Mouse (Mus musculus) heart, adult 9 months (tissue): ENCODE data around the gene Chrna3.

Experiments
- DNase-seq, 2 experiments: peaks; one replicate each; pipeline ENCODE4 v3.0.0; 2022; ENCODE audit warnings: low spot score in 2 of 2

Gene Chrna3

DNA sequence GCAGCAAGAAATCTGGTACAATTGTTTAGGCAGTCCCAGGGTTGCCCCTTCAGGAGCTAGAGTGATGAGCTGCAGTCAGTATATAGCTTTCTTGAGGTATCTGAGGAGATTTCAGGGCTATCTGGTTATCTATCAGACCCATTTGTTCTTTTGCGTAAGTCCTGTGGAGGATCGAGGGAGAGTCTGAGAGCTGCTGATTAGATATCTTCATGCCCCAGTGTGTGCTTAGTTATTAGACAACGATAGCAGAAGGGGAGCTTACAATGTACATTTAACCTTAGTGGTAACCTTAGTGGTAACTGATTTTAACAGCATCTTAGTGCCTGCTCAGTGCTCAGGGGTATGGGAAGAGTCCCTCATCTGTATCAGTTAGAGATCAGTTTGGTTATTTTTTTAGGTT is 30.7 kb downstream of the Chrna3 start:
- no peak for DNase-seq

GRCm38 (mm10) chr9:54994381-54994780 is 32.0 kb downstream of the Chrna3 start:
- DNase-seq, result no peak

DNA sequence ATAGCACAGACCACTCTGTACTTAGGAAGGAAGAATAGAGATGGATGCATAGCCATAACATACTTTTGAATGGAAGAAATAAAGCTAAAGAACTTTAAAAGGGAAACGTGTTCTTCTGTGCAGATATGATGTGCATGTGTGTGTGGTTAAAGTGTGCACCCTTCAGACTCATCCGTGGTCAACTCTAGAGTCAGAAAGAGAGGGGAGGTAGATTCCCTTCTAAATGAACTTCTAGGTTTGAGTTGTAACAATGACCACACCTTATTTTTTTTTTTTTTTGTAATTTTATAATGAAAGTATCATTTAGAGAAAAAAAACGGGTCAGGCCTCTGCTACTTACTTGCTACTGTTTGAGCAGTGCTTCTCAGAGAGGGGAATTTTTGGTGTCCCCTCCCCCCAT is 36.0 kb downstream of the Chrna3 start:
- no peak for DNase-seq

DNA sequence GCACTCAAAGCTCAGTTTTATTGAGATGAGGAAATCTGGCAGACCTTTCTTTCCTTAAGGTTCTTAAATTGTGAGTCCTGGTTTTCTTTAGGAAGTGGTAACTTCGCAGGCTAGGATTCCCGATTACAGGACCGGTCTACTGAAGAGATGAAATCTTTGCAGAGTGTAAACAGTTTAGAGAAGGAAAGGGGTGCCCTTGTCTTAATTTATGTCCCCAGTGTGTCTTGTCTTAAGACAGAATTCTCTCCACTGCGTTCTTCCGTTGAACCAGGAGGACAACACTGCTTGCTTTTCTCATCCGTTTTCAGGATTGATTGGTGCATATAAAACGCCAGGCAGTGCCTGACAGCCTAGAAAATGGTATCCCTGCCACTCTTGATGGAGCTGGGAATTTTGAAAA is 44.0 kb downstream of the Chrna3 start:
- no peak for DNase-seq

DNA sequence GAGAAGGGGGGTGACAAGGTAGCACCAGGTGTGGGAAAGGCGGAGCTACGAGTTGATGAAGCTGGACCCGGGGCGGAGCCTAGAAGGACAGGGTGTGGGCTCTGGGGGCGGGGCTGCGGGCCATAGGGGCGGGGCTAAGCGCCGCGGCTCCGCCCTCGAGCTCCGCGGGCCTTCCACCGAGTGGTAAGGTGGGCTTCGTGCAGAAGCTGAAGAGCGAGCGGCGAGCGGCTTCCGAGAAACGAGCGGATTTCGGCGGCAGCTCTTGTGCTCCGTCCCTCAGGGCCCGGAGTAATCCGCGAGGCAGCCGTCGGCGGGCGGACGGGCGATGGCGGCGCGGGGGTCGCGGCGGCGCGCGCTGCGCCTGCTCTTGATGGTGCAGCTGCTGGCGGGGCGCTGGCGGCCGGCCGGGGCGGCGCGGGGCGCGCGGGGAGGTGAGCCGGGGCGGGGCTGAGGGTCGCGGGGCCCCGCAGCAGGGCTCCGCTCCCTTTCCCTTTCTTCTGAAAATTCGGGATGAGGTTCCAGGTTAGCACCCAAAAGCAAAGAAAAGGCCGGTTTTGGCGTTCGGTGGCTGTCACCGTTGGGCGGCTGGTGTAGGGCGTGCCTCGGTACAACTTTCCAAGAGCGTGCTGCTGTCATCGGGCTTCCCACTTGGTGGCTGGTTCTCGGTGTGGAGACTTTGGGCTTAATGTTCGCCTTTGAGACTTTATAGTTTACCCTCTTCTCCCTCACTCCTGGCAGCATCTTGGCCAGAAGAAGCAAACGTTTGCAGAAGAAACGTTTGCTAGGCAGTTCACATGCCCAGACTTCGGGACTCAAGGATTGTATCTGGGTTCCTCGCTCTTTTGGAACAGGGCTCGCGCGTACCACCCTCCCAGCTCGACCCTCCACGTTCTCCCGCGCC is 44.8 kb downstream of the Chrna3 start:
- no peak for DNase-seq

GRCm38 (mm10) chr9:54980674-54981073 is 45.7 kb downstream of the Chrna3 start, which contains the start of gene Chrna5:
Gene Chrna5, plus strand, starts transcription at chr9:54980880.
- DNase-seq, result no peak

DNA sequence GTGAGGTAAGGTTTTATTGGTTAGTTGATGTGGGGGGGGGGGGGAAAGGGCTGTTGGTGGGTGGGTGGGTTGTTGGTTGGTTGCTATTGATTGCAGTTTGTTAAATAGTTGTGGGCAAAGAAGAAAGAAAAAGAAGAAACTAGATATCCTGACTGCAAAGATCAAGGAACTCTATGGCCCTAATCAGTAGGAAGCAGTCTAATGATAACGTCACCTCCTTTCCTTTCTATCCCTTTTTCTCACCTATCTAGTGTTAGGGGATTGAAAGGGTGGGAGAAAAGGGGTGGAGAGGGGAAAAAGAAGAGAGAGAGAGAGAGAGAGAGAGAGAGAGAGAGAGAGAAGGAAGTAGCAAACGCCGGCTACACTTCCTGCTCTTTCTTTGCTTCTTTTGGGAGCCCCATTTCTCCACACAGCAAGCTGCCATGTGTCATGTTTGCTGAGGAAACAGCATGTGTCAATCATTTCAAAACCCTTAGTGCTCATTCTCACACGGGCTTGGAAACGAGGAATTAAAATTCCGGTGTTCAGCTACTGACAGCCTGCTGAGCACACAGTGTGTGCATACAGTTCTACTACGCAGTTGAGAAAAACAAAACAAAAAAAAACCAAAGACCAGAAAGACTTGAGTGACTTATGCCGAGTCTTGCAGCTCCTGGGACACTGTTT is 56.3 kb downstream of the Chrna3 start:
- no peak for DNase-seq

DNA sequence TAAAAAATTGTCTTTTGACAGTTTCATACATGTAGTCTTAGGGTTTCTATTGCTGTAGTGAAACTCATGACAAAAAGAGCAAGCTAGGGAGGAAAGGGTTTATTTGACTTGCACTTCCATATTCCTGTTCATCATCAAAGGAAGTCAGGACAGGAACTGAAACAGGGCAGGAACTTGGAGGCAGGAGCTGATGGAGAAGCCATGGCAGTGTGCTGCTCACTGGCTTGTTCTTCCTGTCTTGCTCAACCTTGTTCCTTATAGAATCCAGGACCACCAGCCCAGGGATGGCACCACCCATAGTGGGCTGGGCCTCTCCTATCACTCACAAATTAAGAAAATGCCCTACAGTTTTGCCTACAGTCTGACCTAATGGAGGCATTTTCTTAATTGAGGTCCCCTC is 62.7 kb downstream of the Chrna3 start:
- no peak for DNase-seq

- no peak for DNase-seq
Measured at GRCm38 (mm10) chr9:54961059-54961458, 65.3 kb downstream of the Chrna3 start.
